Comparison of ENCODE assay signal across 12 mouse cellular contexts in genomic region chr2:143990997-143991396, GRCm38 (mm10). TPM values are rescaled to one million over a fixed set of nuclear protein-coding genes. Genes with fewer than 3 reads are reported as not detected.
A peak's percentile ranks its signal among the peaks of the same experiment; 100 is the strongest.
DNase-seq lines count a peak whose midpoint lies in the region; ATAC-seq lines count a peak whose summit lies in the region.
"Had no signal": no experiment of that assay in that cellular context is flagged by ENCODE, and none has a peak within 500 bp of the region (broad histone marks: within the 10 kb centered on the region; RNA-seq: fewer than 3 reads in every experiment).

No protein-coding gene starts in this region.

- peak; percentile 32 for DNase-seq in layer of hippocampus, adult 11-12 months (ENCODE audit: low spot score)
- DNase-seq in layer of hippocampus, adult 8-10 months (ENCODE audit: low spot score in 2 of 2) = no peak
- DNase-seq in adipocyte (ENCODE audit: low spot score) = peak; percentile 43
- peak; percentile 73 for DNase-seq in kidney, adult 18-20 months
- DNase-seq in lung, postnatal 10 days = peak; percentile 60
- DNase-seq: thymus, postnatal 25 days had no signal

- ATAC-seq in erythroid progenitor cell, adult 5-6 weeks (replicated peaks; ENCODE audit: low FRiP score, poor library complexity, severe bottlenecking) = no peak
- no peak for ATAC-seq in CD4-positive, CD25-positive, alpha-beta regulatory T cell, adult 4 months

RNA-seq across cellular contexts. Expression of gene Rrbp1, which starts 20.1 kb away (rescaled TPM):
- total RNA-seq in layer of hippocampus, adult 8-10 months (2022) = 10 to 100 TPM; 46.6 to 98.4 (median 68.6) TPM
- total RNA-seq in erythroid progenitor cell, adult 5-6 weeks (2015; ENCODE audit: low replicate concordance) = 37.8 and 52.0 TPM in 2 replicates
- 21.8 and 24.0 TPM in 2 replicates for total RNA-seq in erythroid progenitor cell, adult 5-6 weeks (2017; ENCODE audit: low replicate concordance)
- 10 to 100 TPM; 35.6 to 47.4 TPM for polyA plus RNA-seq in CD4-positive, CD25-positive, alpha-beta regulatory T cell, adult 4 months (2017; shearing (Covaris generic))

RNA-seq across cellular contexts. Expression of gene Banf2, which starts 41.9 kb away (rescaled TPM):
- total RNA-seq in layer of hippocampus, adult 8-10 months (2022) = not detected
- total RNA-seq in erythroid progenitor cell, adult 5-6 weeks (2015; ENCODE audit: low replicate concordance) = not detected in 2 replicates
- not detected in 2 replicates for total RNA-seq in erythroid progenitor cell, adult 5-6 weeks (2017; ENCODE audit: low replicate concordance)
- not detected for polyA plus RNA-seq in CD4-positive, CD25-positive, alpha-beta regulatory T cell, adult 4 months (2017; shearing (Covaris generic))
- total RNA-seq: G1E; hematopoietic stem cell, adult 5-6 weeks had no signal
- polyA plus RNA-seq: G1E; limb, embryonic 15.5 days; neural tube, embryonic 11.5 days had no signal

Comparison
In these comparisons a context has a peak if more than half of its experiments do, and no peak if none do; other contexts are left out.
1. DNase-seq: peak in layer of hippocampus, adult 11-12 months (single experiment), adipocyte (single experiment), kidney, adult 18-20 months (single experiment) and lung, postnatal 10 days (single experiment); none in layer of hippocampus, adult 8-10 months (0 of 2).